Mouse (Mus musculus) heart, embryonic 13.5 days (tissue): ENCODE results near the gene Ier5. TPM values are rescaled to one million over a fixed set of nuclear protein-coding genes. Genes with fewer than 3 reads are reported as not detected.
A peak's percentile ranks its signal among the peaks of the same experiment; 100 is the strongest.

Source experiments
- ATAC-seq: fragments of 200-750 bp; cut with Nextera tagmentation; 2 replicates; pipeline ENCODE4 v1.8.0; 2017; ENCODE audit warnings: moderate TSS enrichment; ENCODE audit not compliant: insufficient number of reproducible peaks, low FRiP score, low TSS enrichment; ENCODE audit errors: extremely low read depth
- H3K27ac ChIP-seq: fragments of 300-500 bp; sonication (generic); replicated peaks from 2 replicates; pipeline ENCODE4 v1.5.1; 2015; ENCODE audit warnings: moderate library complexity, mild to moderate bottlenecking, inconsistent platforms
- H3K27me3 ChIP-seq: fragments of 300-500 bp; sonication (generic); replicated peaks from 2 replicates; pipeline ENCODE4 v1.6.1; 2015; ENCODE audit warnings: mild to moderate bottlenecking, inconsistent platforms
- H3K36me3 ChIP-seq: fragments of 300-500 bp; sonication (generic); 2 replicates; pipeline ENCODE4 v1.6.1; 2015; ENCODE audit warnings: mild to moderate bottlenecking, inconsistent platforms
- H3K4me1 ChIP-seq: fragments of 300-500 bp; sonication (generic); 2 replicates; pipeline ENCODE4 v1.6.1; 2015; ENCODE audit warnings: inconsistent platforms
- H3K4me2 ChIP-seq: fragments of 300-500 bp; sonication (generic); 2 replicates; pipeline ENCODE4 v1.6.1; 2015; ENCODE audit warnings: inconsistent platforms, mild to moderate bottlenecking, moderate library complexity
- H3K4me3 ChIP-seq: fragments of 300-500 bp; sonication (generic); 2 replicates; pipeline ENCODE4 v1.5.1; 2015; ENCODE audit warnings: moderate library complexity, mild to moderate bottlenecking, inconsistent platforms
- H3K9ac ChIP-seq: fragments of 300-500 bp; sonication (generic); 2 replicates; pipeline ENCODE4 v1.6.1; 2015; ENCODE audit warnings: inconsistent platforms, mild to moderate bottlenecking, moderate library complexity
- H3K9me3 ChIP-seq: fragments of 300-500 bp; sonication (generic); 2 replicates; pipeline ENCODE4 v1.6.1; 2016; ENCODE audit warnings: inconsistent platforms
- WGBS: fragments of 180-500 bp; shearing (Covaris S2); methylation state at CpG from one replicate; pipeline ENCODE4 v1.1.7; 2015; ENCODE audit warnings: mixed read lengths; 5-methylcytosine and 5-hydroxymethylcytosine counted together
- polyA plus RNA-seq: library from polyadenylated mRNA; unstranded; fragments of >200 nt; fragmentation: Nextera tagmentation; extraction: Ambion mirVana; gene quantifications from 2 replicates; pipeline ENCODE4 v1.2.1, GENCODE M21; 2015

Ier5 gene
- polyA plus RNA-seq, 1 experiment from 2014 or later, result 3.8 TPM

GRCm38 (mm10) chr1:155119719-155120118 lies 20.3 kb upstream of the Ier5 start:
- H3K4me2 ChIP-seq, result no peak overlapping the region
- H3K9me3 ChIP-seq, result no peaks in the 10 kb centered on the region
- ATAC-seq, result no peak
- H3K27me3 ChIP-seq, result no peaks in the 10 kb centered on the region
- no peak overlapping the region for H3K4me3 ChIP-seq
- H3K36me3 ChIP-seq, result no peaks in the 10 kb centered on the region
- no peak overlapping the region for H3K9ac ChIP-seq
- peaks cover 8% of the 10 kb centered on the region for H3K4me1 ChIP-seq
- WGBS, result 65% methylated on average over 1 of the region's 1 CpGs
- no peak overlapping the region for H3K27ac ChIP-seq

GRCm38 (mm10) chr1:155113946-155114345 lies 14.5 kb upstream of the Ier5 start:
- no peaks in the 10 kb centered on the region for H3K27me3 ChIP-seq
- H3K9ac ChIP-seq, result no peak overlapping the region
- 17% methylated on average over 3 of the region's 3 CpGs for WGBS
- H3K4me2 ChIP-seq, result no peak overlapping the region
- no peaks in the 10 kb centered on the region for H3K36me3 ChIP-seq
- no peak overlapping the region for H3K4me3 ChIP-seq
- no peaks in the 10 kb centered on the region for H3K9me3 ChIP-seq
- peaks cover 46% of the 10 kb centered on the region for H3K4me1 ChIP-seq
- peak overlapping the region; percentile 20; the same call in 1 of the 2 replicates for H3K27ac ChIP-seq
- ATAC-seq, result no peak

- H3K4me2 ChIP-seq, result no peak overlapping the region
- no peaks in the 10 kb centered on the region for H3K27me3 ChIP-seq
- WGBS, result 77% methylated on average over 1 of the region's 1 CpGs
- H3K9ac ChIP-seq, result no peak overlapping the region
- no peaks in the 10 kb centered on the region for H3K36me3 ChIP-seq
- no peak overlapping the region for H3K27ac ChIP-seq
- H3K4me1 ChIP-seq, result peaks cover 57% of the 10 kb centered on the region
- H3K4me3 ChIP-seq, result no peak overlapping the region
- no peak for ATAC-seq
- no peaks in the 10 kb centered on the region for H3K9me3 ChIP-seq
Measured at GRCm38 (mm10) chr1:155112875-155113274, 13.4 kb upstream of the Ier5 start.

- WGBS, result 31% methylated on average over 4 of the region's 4 CpGs
- H3K27ac ChIP-seq, result no peak overlapping the region
Measured at GRCm38 (mm10) chr1:155112118-155112517, 12.7 kb upstream of the Ier5 start.

GRCm38 (mm10) chr1:155111491-155111890 lies 12.1 kb upstream of the Ier5 start:
- no peak overlapping the region for H3K9ac ChIP-seq
- WGBS, result 33% methylated on average over 6 of the region's 6 CpGs
- no peaks in the 10 kb centered on the region for H3K36me3 ChIP-seq
- no peak overlapping the region for H3K4me2 ChIP-seq
- no peaks in the 10 kb centered on the region for H3K9me3 ChIP-seq
- no peaks in the 10 kb centered on the region for H3K27me3 ChIP-seq
- peaks cover 61% of the 10 kb centered on the region for H3K4me1 ChIP-seq
- no peak for ATAC-seq
- no peak overlapping the region for H3K4me3 ChIP-seq
- no peak overlapping the region for H3K27ac ChIP-seq

More at GRCm38 (mm10) chr1:155112118-155112517, 12.7 kb upstream of the Ier5 start:
- Histone ChIP-seq H3K9me3 (no peaks in the 10 kb centered on the region), H3K27me3 (no peaks in the 10 kb centered on the region), H3K36me3 (no peaks in the 10 kb centered on the region), H3K4me2 (no peak overlapping the region), H3K4me3 (no peak overlapping the region), H3K9ac (no peak overlapping the region), H3K4me1 (peaks cover 61% of the 10 kb centered on the region)
- ATAC-seq, result no peak

- no peak for ATAC-seq
- Histone ChIP-seq H3K4me3 (peak overlapping the region; percentile 25), H3K9ac (peak overlapping the region; percentile 75), H3K4me2 (peak overlapping the region; percentile 62), H3K36me3 (no peaks in the 10 kb centered on the region), H3K9me3 (no peaks in the 10 kb centered on the region), H3K27me3 (no peaks in the 10 kb centered on the region), H3K4me1 (peaks cover 60% of the 10 kb centered on the region), H3K27ac (peak overlapping the region; percentile 92)
- 11% methylated on average over 18 of the region's 18 CpGs for WGBS
Measured at GRCm38 (mm10) chr1:155109387-155110350, 10.2 kb upstream of the Ier5 start.

GRCm38 (mm10) chr1:155108412-155108811 lies 9.0 kb upstream of the Ier5 start:
- ATAC-seq, result no peak
- Histone ChIP-seq H3K27ac (peak overlapping the region; percentile 92), H3K4me1 (peaks cover 47% of the 10 kb centered on the region), H3K27me3 (no peaks in the 10 kb centered on the region), H3K4me3 (no peak overlapping the region), H3K9me3 (no peaks in the 10 kb centered on the region), H3K4me2 (no peak overlapping the region), H3K9ac (peak overlapping the region; percentile 29; the same call in 1 of the 2 replicates), H3K36me3 (no peaks in the 10 kb centered on the region)
- 33% methylated on average over 4 of the region's 4 CpGs for WGBS

GRCm38 (mm10) chr1:155107843-155108242 lies 8.4 kb upstream of the Ier5 start:
- no peak overlapping the region for H3K4me3 ChIP-seq
- peak overlapping the region; percentile 29; the same call in 1 of the 2 replicates for H3K9ac ChIP-seq
- ATAC-seq, result no peak
- WGBS, result 48% methylated on average over 5 of the region's 5 CpGs
- H3K9me3 ChIP-seq, result no peaks in the 10 kb centered on the region
- no peaks in the 10 kb centered on the region for H3K36me3 ChIP-seq
- H3K27me3 ChIP-seq, result no peaks in the 10 kb centered on the region
- no peak overlapping the region for H3K4me2 ChIP-seq
- peaks cover 46% of the 10 kb centered on the region for H3K4me1 ChIP-seq
- no peak overlapping the region for H3K27ac ChIP-seq

- no peaks in the 10 kb centered on the region for H3K36me3 ChIP-seq
Measured at GRCm38 (mm10) chr1:155106310-155106709, 6.9 kb upstream of the Ier5 start.

GRCm38 (mm10) chr1:155103991-155104390 lies 4.6 kb upstream of the Ier5 start:
- WGBS, result 74% methylated on average over 5 of the region's 5 CpGs
- ATAC-seq, result no peak
- Histone ChIP-seq H3K4me3 (no peak overlapping the region), H3K27me3 (no peaks in the 10 kb centered on the region), H3K9me3 (no peaks in the 10 kb centered on the region), H3K4me2 (no peak overlapping the region), H3K9ac (no peak overlapping the region), H3K27ac (no peak overlapping the region), H3K36me3 (no peaks in the 10 kb centered on the region), H3K4me1 (peaks cover 20% of the 10 kb centered on the region)

More at GRCm38 (mm10) chr1:155106310-155106709, 6.9 kb upstream of the Ier5 start:
- peaks cover 37% of the 10 kb centered on the region for H3K4me1 ChIP-seq
- no peak overlapping the region for H3K4me2 ChIP-seq
- no peak overlapping the region for H3K4me3 ChIP-seq
- ATAC-seq, result no peak
- H3K9ac ChIP-seq, result no peak overlapping the region
- H3K27me3 ChIP-seq, result no peaks in the 10 kb centered on the region
- no peaks in the 10 kb centered on the region for H3K9me3 ChIP-seq
- WGBS, result 29% methylated on average over 1 of the region's 1 CpGs
- H3K27ac ChIP-seq, result no peak overlapping the region

GRCm38 (mm10) chr1:155102631-155103030 lies 3.2 kb upstream of the Ier5 start:
- no peaks in the 10 kb centered on the region for H3K36me3 ChIP-seq
- H3K9ac ChIP-seq, result no peak overlapping the region
- no peak overlapping the region for H3K4me3 ChIP-seq
- H3K4me1 ChIP-seq, result peaks cover 7% of the 10 kb centered on the region
- no peak overlapping the region for H3K4me2 ChIP-seq
- H3K27me3 ChIP-seq, result no peaks in the 10 kb centered on the region
- no peak overlapping the region for H3K27ac ChIP-seq
- H3K9me3 ChIP-seq, result no peaks in the 10 kb centered on the region
- 65% methylated on average over 4 of the region's 4 CpGs for WGBS
- ATAC-seq, result no peak
